Mouse (Mus musculus): ENCODE measurements around the gene Imp3. TPM values are rescaled to one million over a fixed set of nuclear protein-coding genes. Genes with fewer than 3 reads are reported as not detected.

The Imp3 gene
- polyA plus RNA-seq, 1 experiment from 2014 or later: 87.7 TPM

DNA sequence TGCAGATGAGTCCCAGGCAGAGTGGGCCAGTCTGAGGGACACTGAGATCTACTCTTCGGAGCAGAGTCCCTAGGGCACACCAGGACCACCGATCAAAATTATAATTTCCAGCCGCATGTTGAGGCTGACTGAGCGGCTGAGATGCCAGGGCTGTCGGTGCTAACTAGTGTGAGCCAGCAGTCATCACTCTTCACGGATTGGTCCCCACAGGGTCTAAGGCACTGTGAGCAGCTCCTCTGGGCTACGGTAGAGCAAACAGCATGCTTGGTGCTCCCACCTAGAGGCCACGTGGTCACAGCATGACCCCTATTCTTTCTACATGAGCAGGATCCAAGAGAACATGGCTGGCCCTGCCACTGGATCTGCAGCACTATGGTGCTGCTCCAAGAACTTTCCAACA, 44.0 kb upstream of the Imp3 start:
- H3K27me3 ChIP-seq (replicated peaks; ENCODE audit: insufficient read depth, low read length): no peaks in the 10 kb centered on the region
- no peaks in the 10 kb centered on the region for H3K9me3 ChIP-seq (ENCODE audit: low read length)
- H3K4me2 ChIP-seq (replicated peaks; ENCODE audit: low read depth, low read length): no peak overlapping the region
- no peak overlapping the region for H3K9ac ChIP-seq (replicated peaks; ENCODE audit: low read depth)
- 75% methylated on average over 8 of the region's 8 CpGs for WGBS
- DNase-seq (ENCODE audit: low spot score) (no peak), ATAC-seq (no peak)
- H3K4me3 ChIP-seq (ENCODE audit: low read depth, low read length): no peak overlapping the region
- TF ChIP-seq CTCF (IDR thresholded peaks at IDR 0.05): no peak
- TF ChIP-seq EP300 (IDR thresholded peaks at IDR 0.05): no peak
- no peak overlapping the region for H3K27ac ChIP-seq (ENCODE audit: low read length)
- no peaks in the 10 kb centered on the region for H3K36me3 ChIP-seq (ENCODE audit: insufficient read depth, low read length)
- H3K4me1 ChIP-seq (ENCODE audit: insufficient read depth, low read depth, low read length): no peaks in the 10 kb centered on the region

DNA sequence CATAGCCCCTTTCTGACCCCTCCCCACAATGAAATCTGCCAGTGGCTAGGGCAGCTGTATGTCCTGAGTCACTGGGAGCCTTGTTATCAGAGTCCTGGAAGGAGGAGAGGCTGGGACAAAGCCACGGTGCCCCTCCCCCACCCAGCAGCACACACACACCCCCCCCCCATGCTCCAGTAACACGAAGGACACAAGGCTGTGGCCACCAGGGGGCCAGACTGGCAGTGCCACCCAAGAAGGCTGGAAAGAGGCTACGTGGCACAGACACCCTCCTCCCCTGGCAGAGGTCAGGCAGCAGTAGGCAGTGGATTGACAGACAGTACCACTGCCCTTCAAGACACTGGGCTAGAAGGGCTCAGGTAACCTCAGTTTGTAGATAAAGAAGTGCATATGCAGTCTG, 43.3 kb upstream of the Imp3 start:
- Histone ChIP-seq H3K9ac (replicated peaks; ENCODE audit: low read depth) (no peak overlapping the region), H3K4me3 (ENCODE audit: low read depth, low read length) (no peak overlapping the region), H3K4me1 (ENCODE audit: insufficient read depth, low read depth, low read length) (no peaks in the 10 kb centered on the region), H3K4me2 (replicated peaks; ENCODE audit: low read depth, low read length) (no peak overlapping the region), H3K36me3 (ENCODE audit: insufficient read depth, low read length) (no peaks in the 10 kb centered on the region), H3K27ac (ENCODE audit: low read length) (no peak overlapping the region), H3K9me3 (ENCODE audit: low read length) (no peaks in the 10 kb centered on the region), H3K27me3 (replicated peaks; ENCODE audit: insufficient read depth, low read length) (no peaks in the 10 kb centered on the region)
- peak; percentile 78 for DNase-seq (ENCODE audit: low spot score)
- WGBS: 9% methylated on average over 3 of the region's 3 CpGs
- peak; percentile 50 for ATAC-seq
- no peak for TF ChIP-seq EP300 (IDR thresholded peaks at IDR 0.05)
- TF ChIP-seq CTCF (IDR thresholded peaks at IDR 0.05): peak; percentile 72

- whole genome bisulfite sequencing: 90% methylated on average over 12 of the region's 12 CpGs
- ATAC-seq (no peak), DNase-seq (ENCODE audit: low spot score) (no peak)
- Histone ChIP-seq H3K4me2 (replicated peaks; ENCODE audit: low read depth, low read length) (no peak overlapping the region), H3K9ac (replicated peaks; ENCODE audit: low read depth) (no peak overlapping the region), H3K27ac (ENCODE audit: low read length) (no peak overlapping the region), H3K4me3 (ENCODE audit: low read depth, low read length) (no peak overlapping the region), H3K9me3 (ENCODE audit: low read length) (no peaks in the 10 kb centered on the region), H3K36me3 (ENCODE audit: insufficient read depth, low read length) (no peaks in the 10 kb centered on the region), H3K27me3 (replicated peaks; ENCODE audit: insufficient read depth, low read length) (no peaks in the 10 kb centered on the region), H3K4me1 (ENCODE audit: insufficient read depth, low read depth, low read length) (no peaks in the 10 kb centered on the region)
- TF ChIP-seq EP300 (IDR thresholded peaks at IDR 0.05) (no peak), CTCF (IDR thresholded peaks at IDR 0.05) (no peak)
Measured at GRCm38 (mm10) chr9:56896779-56897178, 40.5 kb upstream of the Imp3 start.

DNA sequence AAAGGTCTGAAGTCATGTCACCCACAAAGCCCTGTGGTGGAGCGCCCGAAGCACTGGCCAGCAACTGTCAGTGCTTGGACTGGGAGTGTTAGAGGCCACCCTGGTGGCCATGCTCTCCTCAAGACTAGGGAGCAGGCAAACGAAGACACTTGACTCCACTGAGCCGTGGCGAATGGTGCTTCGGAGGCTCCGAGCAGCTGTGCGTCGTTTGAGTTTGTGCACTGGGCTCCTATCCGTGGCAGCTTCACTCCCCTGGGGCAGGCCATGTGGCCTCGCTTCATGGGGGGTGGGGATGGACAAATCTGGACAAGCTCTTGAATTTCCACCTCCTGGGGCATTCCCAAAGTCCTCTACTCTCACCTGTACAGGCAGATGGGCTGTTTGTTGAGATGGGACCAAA, 37.9 kb upstream of the Imp3 start:
- no peak overlapping the region for H3K4me2 ChIP-seq (replicated peaks; ENCODE audit: low read depth, low read length)
- DNase-seq (ENCODE audit: low spot score) (no peak), ATAC-seq (no peak)
- H3K36me3 ChIP-seq (ENCODE audit: insufficient read depth, low read length): no peaks in the 10 kb centered on the region
- TF ChIP-seq EP300 (IDR thresholded peaks at IDR 0.05): no peak
- no peak for TF ChIP-seq CTCF (IDR thresholded peaks at IDR 0.05)
- H3K27ac ChIP-seq (ENCODE audit: low read length): no peak overlapping the region
- no peak overlapping the region for H3K4me3 ChIP-seq (ENCODE audit: low read depth, low read length)
- no peaks in the 10 kb centered on the region for H3K4me1 ChIP-seq (ENCODE audit: insufficient read depth, low read depth, low read length)
- no peaks in the 10 kb centered on the region for H3K27me3 ChIP-seq (replicated peaks; ENCODE audit: insufficient read depth, low read length)
- 77% methylated on average over 11 of the region's 11 CpGs for WGBS
- H3K9ac ChIP-seq (replicated peaks; ENCODE audit: low read depth): no peak overlapping the region
- no peaks in the 10 kb centered on the region for H3K9me3 ChIP-seq (ENCODE audit: low read length)

GRCm38 (mm10) chr9:56900060-56900459, 37.2 kb upstream of the Imp3 start:
- Histone ChIP-seq H3K27me3 (replicated peaks; ENCODE audit: insufficient read depth, low read length) (no peaks in the 10 kb centered on the region), H3K27ac (ENCODE audit: low read length) (no peak overlapping the region), H3K36me3 (ENCODE audit: insufficient read depth, low read length) (no peaks in the 10 kb centered on the region), H3K4me1 (ENCODE audit: insufficient read depth, low read depth, low read length) (no peaks in the 10 kb centered on the region), H3K9me3 (ENCODE audit: low read length) (no peaks in the 10 kb centered on the region), H3K9ac (replicated peaks; ENCODE audit: low read depth) (no peak overlapping the region), H3K4me3 (ENCODE audit: low read depth, low read length) (no peak overlapping the region), H3K4me2 (replicated peaks; ENCODE audit: low read depth, low read length) (no peak overlapping the region)
- ATAC-seq (no peak), DNase-seq (ENCODE audit: low spot score) (no peak)
- no peak for TF ChIP-seq CTCF (IDR thresholded peaks at IDR 0.05)
- TF ChIP-seq EP300 (IDR thresholded peaks at IDR 0.05): no peak

- Histone ChIP-seq H3K27me3 (replicated peaks; ENCODE audit: insufficient read depth, low read length) (no peaks in the 10 kb centered on the region), H3K4me2 (replicated peaks; ENCODE audit: low read depth, low read length) (no peak overlapping the region), H3K4me3 (ENCODE audit: low read depth, low read length) (no peak overlapping the region), H3K9ac (replicated peaks; ENCODE audit: low read depth) (no peak overlapping the region), H3K9me3 (ENCODE audit: low read length) (no peaks in the 10 kb centered on the region), H3K4me1 (ENCODE audit: insufficient read depth, low read depth, low read length) (no peaks in the 10 kb centered on the region), H3K36me3 (ENCODE audit: insufficient read depth, low read length) (no peaks in the 10 kb centered on the region), H3K27ac (ENCODE audit: low read length) (0 out of 2 replicates have a peak overlapping the region, but pooled peaks have one; percentile 26)
- peak; percentile 34; the same call in 1 of the 2 replicates for ATAC-seq
- WGBS: 17% methylated on average over 9 of the region's 9 CpGs
- TF ChIP-seq CTCF (IDR thresholded peaks at IDR 0.05): no peak
- DNase-seq (ENCODE audit: low spot score): no peak
Measured at GRCm38 (mm10) chr9:56900571-56900970, 36.7 kb upstream of the Imp3 start.

GRCm38 (mm10) chr9:56901187-56901586, 36.1 kb upstream of the Imp3 start:
- peak; percentile 57 for DNase-seq (ENCODE audit: low spot score)
- WGBS: 32% methylated on average over 8 of the region's 8 CpGs
- Histone ChIP-seq H3K9ac (replicated peaks; ENCODE audit: low read depth) (no peak overlapping the region), H3K4me1 (ENCODE audit: insufficient read depth, low read depth, low read length) (no peaks in the 10 kb centered on the region), H3K4me3 (ENCODE audit: low read depth, low read length) (no peak overlapping the region), H3K36me3 (ENCODE audit: insufficient read depth, low read length) (no peaks in the 10 kb centered on the region), H3K4me2 (replicated peaks; ENCODE audit: low read depth, low read length) (no peak overlapping the region), H3K9me3 (ENCODE audit: low read length) (no peaks in the 10 kb centered on the region), H3K27me3 (replicated peaks; ENCODE audit: insufficient read depth, low read length) (no peaks in the 10 kb centered on the region), H3K27ac (ENCODE audit: low read length) (0 out of 2 replicates have a peak overlapping the region, but pooled peaks have one; percentile 32)
- peak; percentile 84 for ATAC-seq
- TF ChIP-seq CTCF (IDR thresholded peaks at IDR 0.05) (no peak), EP300 (IDR thresholded peaks at IDR 0.05) (no peak)

Measured in lung, postnatal 0 days (tissue).